Mouse (Mus musculus) liver, postnatal 0 days (tissue): ENCODE data around the gene Necab3. TPM values are rescaled to one million over a fixed set of nuclear protein-coding genes. Genes with fewer than 3 reads are reported as not detected.
A peak's percentile ranks its signal among the peaks of the same experiment; 100 is the strongest.

ENCODE experiments used
- ATAC-seq: fragments of 200-750 bp; cut with Nextera tagmentation; 2 replicates; pipeline ENCODE4 v1.8.0; 2017; ENCODE audit warnings: mild to moderate bottlenecking, moderate library complexity
- DNase-seq: peaks from one replicate; pipeline ENCODE4 v3.0.0-alpha.2; 2016
- H3K27ac ChIP-seq: fragments of 300-500 bp; sonication (generic); 2 replicates; pipeline ENCODE4 v1.5.1; 2014; ENCODE audit warnings: antibody characterized with exemption, moderate library complexity, mild to moderate bottlenecking, low read depth
- H3K27me3 ChIP-seq: fragments of 300-500 bp; sonication (generic); 2 replicates; pipeline ENCODE4 v1.6.1; 2014; ENCODE audit warnings: low read length, control low read depth, mixed read lengths; ENCODE audit not compliant: insufficient read depth
- H3K36me3 ChIP-seq: fragments of 300-500 bp; sonication (generic); replicated peaks from 2 replicates; pipeline ENCODE4 v1.6.1; 2014; ENCODE audit warnings: mild to moderate bottlenecking, control low read depth, low read length, moderate library complexity, mixed read lengths; ENCODE audit not compliant: insufficient read depth
- H3K4me1 ChIP-seq: fragments of 300-500 bp; sonication (generic); 2 replicates; pipeline ENCODE4 v1.6.1; 2014; ENCODE audit warnings: antibody characterized with exemption, mild to moderate bottlenecking, control low read depth; ENCODE audit not compliant: insufficient read depth
- H3K4me2 ChIP-seq: fragments of 300-500 bp; sonication (generic); 2 replicates; pipeline ENCODE4 v1.6.1; 2014; ENCODE audit warnings: low read depth, mild to moderate bottlenecking, low read length, moderate library complexity, mixed read lengths
- H3K4me3 ChIP-seq: fragments of 300-500 bp; sonication (generic); 2 replicates; pipeline ENCODE4 v1.5.1; 2014; ENCODE audit warnings: low read depth, low read length
- H3K9ac ChIP-seq: fragments of 300-500 bp; sonication (generic); replicated peaks from 2 replicates; pipeline ENCODE4 v1.6.1; 2014; ENCODE audit warnings: mild to moderate bottlenecking, moderate library complexity
- H3K9me3 ChIP-seq: fragments of 300-500 bp; sonication (generic); 2 replicates; pipeline ENCODE4 v1.6.1; 2016; ENCODE audit warnings: mild to moderate bottlenecking, control low read depth, low read length, mixed read lengths
- CTCF ChIP-seq: sonication (generic); IDR thresholded peaks from 2 replicates; pipeline ENCODE4 v1.5.1; 2016; ENCODE audit warnings: antibody characterized with exemption, low read depth
- EP300 ChIP-seq: IDR thresholded peaks from 2 replicates; pipeline ENCODE4 v1.6.1; 2016; ENCODE audit warnings: antibody characterized with exemption, low read depth, mild to moderate bottlenecking
- WGBS: fragments of 180-500 bp; shearing (Covaris S2); extraction: QIAGEN DNeasy Blood & Tissue Kit; methylation state at CpG from one replicate; pipeline ENCODE4 v1.1.7; 2014; ENCODE audit not compliant: insufficient replicate concordance; 5-methylcytosine and 5-hydroxymethylcytosine counted together
- polyA plus RNA-seq: library from polyadenylated mRNA; unstranded; fragments of >200 nt; fragmentation: Nextera tagmentation; extraction: Ambion mirVana; gene quantifications from 2 replicates; pipeline ENCODE4 v1.2.1, GENCODE M21; 2015

The Necab3 gene
- polyA plus RNA-seq, 1 experiment from 2014 or later = 0.13 TPM

DNA sequence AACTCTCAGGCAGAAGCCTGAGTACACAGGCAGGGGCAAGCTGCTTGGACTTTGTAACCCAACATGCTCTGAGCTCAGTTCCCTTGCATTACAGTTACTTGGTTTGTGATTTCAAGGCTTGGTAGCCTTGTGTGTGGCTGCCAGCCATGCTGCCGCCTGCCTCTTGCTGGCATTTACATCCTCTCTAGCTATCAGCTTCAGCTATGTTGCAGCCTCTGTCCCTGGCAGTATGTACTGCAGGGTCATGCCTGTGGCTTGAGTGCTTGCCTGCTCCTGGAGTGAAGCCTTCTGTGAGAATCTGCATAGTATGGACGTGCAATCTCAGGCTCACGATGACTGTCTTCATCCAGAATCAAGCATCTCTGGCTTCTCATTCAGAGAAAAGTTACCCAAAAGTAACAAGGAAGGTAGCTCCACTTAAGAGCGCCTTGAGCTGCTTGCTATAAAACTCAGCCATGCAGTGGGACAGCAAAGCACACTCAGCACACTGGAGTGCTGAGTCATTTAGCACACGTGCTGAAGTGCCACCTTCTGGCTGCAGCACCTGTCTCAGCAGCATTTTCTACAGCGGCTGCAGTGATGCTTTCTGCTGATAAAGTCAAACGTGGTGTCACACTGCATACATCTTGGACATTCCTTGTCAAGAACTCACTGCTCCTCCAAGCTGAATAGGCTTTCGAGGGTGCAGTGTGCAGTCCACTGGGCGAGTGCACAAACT, 51.0 kb downstream of the Necab3 start:
- Histone ChIP-seq H3K9ac (no peak overlapping the region), H3K4me1 (peaks cover 4% of the 10 kb centered on the region; the same call in 1 of the 2 replicates), H3K27me3 (no peaks in the 10 kb centered on the region), H3K9me3 (no peaks in the 10 kb centered on the region), H3K4me3 (no peak overlapping the region), H3K4me2 (no peak overlapping the region), H3K36me3 (peaks cover 13% of the 10 kb centered on the region; the same call in 1 of the 2 replicates), H3K27ac (no peak overlapping the region)
- no peak for TF ChIP-seq EP300
- peak; percentile 36 for TF ChIP-seq CTCF
- 59% methylated on average over 9 of the region's 9 CpGs for WGBS
- ATAC-seq (no peak; the same call in 1 of the 2 replicates), DNase-seq (no peak)

DNA sequence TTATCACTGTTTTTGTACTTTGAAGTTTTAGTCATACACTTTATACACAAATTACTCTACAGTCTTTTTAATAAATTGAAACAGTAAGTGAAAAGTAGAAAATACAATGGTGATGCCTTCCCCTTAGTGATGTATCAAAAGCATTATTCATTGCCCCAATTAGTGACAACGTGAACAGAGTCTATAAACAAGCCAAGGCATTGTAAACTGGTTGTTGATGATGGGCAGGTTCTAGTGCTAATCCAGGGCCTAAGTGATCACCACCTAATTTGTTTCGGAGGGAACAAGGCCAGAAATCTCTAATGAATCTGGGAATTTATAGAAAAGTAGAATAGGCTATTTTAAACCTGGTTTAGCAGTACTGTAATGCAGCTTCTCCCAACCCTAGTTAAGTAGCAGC, 51.6 kb downstream of the Necab3 start:
- no peak for ATAC-seq
- 68% methylated on average over 2 of the region's 2 CpGs for WGBS

DNA sequence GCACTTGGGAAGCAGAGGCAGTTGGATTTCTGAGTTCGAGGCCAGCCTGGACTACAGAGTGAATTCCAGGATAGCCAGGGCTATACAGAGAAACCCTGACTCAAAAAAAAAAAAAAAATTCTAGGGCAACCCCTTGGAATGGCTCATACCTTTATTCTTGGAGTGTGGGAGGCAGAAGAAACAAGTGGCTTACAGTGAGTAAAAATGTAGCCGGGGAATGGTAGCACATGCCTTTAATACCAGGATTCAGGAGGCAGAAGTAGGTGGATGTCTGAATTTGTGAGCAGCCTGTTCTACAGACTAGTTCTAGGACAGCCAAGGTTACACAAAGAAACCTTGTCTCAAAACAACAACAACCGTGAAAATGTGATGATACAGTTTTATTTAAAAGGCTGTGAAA, 57.9 kb downstream of the Necab3 start:
- Histone ChIP-seq H3K4me3 (no peak overlapping the region), H3K9ac (no peak overlapping the region), H3K4me2 (no peak overlapping the region), H3K36me3 (peaks cover 4% of the 10 kb centered on the region; the same call in 1 of the 2 replicates), H3K27ac (no peak overlapping the region), H3K4me1 (no peaks in the 10 kb centered on the region), H3K9me3 (no peaks in the 10 kb centered on the region), H3K27me3 (no peaks in the 10 kb centered on the region)
- TF ChIP-seq CTCF (no peak), EP300 (no peak)
- 87% methylated on average over 3 of the region's 3 CpGs for WGBS
- DNase-seq = no peak
- ATAC-seq = no peak

More for the DNA sequence above, 51.6 kb downstream of the Necab3 start:
- no peak for TF ChIP-seq CTCF
- TF ChIP-seq EP300 = no peak
- H3K4me3 ChIP-seq = no peak overlapping the region
- no peaks in the 10 kb centered on the region for H3K9me3 ChIP-seq
- no peak overlapping the region for H3K4me2 ChIP-seq
- H3K9ac ChIP-seq = no peak overlapping the region
- H3K4me1 ChIP-seq = peaks cover 4% of the 10 kb centered on the region; the same call in 1 of the 2 replicates
- H3K36me3 ChIP-seq = peaks cover 10% of the 10 kb centered on the region; the same call in 1 of the 2 replicates
- H3K27ac ChIP-seq = no peak overlapping the region
- no peak for DNase-seq
- H3K27me3 ChIP-seq = no peaks in the 10 kb centered on the region

DNA sequence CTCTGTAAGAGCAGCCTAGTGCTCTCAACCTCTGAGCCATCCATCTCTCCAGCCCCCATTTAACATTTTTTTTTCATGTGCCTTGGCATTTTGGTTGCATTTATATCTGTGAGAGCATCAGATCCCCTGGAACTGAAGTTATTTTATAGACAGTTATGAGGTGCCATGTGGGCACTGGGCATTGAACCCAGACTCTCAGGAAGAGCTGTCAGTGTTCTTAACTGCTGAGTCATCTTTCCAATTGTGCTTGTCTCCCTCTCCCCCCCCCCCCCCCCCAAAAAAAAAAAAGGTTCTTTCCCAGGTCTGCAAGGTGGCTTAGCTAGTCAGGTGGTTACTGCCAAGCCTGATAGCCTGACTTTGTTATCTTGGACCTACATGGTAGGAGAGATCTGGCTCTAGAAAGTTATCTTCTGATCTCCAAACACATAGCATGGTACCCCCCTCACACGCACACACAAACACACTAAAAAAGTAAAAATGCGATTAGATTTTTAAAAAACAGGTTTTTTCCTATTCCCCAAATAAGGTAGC, 58.9 kb downstream of the Necab3 start:
- Histone ChIP-seq H3K27ac (no peak overlapping the region), H3K36me3 (peaks cover 4% of the 10 kb centered on the region; the same call in 1 of the 2 replicates), H3K9ac (no peak overlapping the region), H3K9me3 (no peaks in the 10 kb centered on the region), H3K4me3 (no peak overlapping the region), H3K4me2 (no peak overlapping the region), H3K4me1 (no peaks in the 10 kb centered on the region), H3K27me3 (no peaks in the 10 kb centered on the region)
- TF ChIP-seq EP300 (no peak), CTCF (no peak)
- ATAC-seq (no peak), DNase-seq (no peak)
- 73% methylated on average over 2 of the region's 2 CpGs for WGBS

DNA sequence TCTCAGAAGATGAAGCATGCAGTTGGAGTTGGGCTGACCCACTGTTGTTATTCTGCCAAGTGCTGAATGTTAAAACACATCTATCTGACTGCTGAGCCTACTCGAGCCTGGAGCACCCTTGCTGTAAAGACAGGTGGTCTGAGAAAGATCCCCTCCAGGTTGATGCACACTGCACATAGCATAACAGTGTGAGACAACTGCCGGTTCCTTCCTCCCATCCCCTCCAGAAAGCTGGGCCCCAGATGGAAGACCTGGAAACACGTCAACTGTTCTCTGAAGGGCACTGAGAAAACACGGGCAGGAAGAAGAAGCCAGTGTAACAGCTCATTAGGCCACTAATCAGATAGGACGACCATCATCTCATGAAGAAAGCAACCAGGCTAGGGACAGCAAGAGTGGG, 60.1 kb downstream of the Necab3 start:
- Histone ChIP-seq H3K4me3 (no peak overlapping the region), H3K36me3 (peaks cover 4% of the 10 kb centered on the region; the same call in 1 of the 2 replicates), H3K4me2 (no peak overlapping the region), H3K27me3 (no peaks in the 10 kb centered on the region), H3K4me1 (no peaks in the 10 kb centered on the region), H3K9ac (no peak overlapping the region), H3K9me3 (no peaks in the 10 kb centered on the region), H3K27ac (no peak overlapping the region)
- DNase-seq = no peak
- no peak for TF ChIP-seq CTCF
- TF ChIP-seq EP300 = no peak
- ATAC-seq = no peak
- WGBS = 57% methylated on average over 5 of the region's 5 CpGs

DNA sequence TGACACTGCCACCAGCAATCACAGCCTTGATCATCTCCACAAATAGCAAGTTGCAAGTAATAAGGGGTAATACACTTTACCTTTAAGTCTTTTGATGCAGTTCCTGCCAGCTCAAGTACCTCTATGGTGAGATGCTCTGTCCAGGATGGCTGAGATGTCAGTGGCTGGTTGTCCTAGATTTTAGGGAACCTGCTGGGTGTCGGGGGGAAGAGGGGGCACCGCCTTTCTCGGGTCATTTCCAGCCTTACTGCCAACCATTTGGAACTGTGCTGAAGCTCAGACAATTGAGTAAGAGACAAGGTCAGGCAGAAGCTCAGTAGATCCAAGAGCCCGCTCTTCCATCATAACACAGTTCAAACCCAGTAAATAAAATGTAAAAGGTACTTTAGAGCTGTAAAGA, 63.7 kb downstream of the Necab3 start:
- Histone ChIP-seq H3K9me3 (no peaks in the 10 kb centered on the region), H3K27ac (no peak overlapping the region), H3K4me2 (no peak overlapping the region), H3K27me3 (no peaks in the 10 kb centered on the region), H3K4me1 (no peaks in the 10 kb centered on the region), H3K4me3 (no peak overlapping the region), H3K9ac (no peak overlapping the region), H3K36me3 (no peaks in the 10 kb centered on the region)
- WGBS = 77% methylated on average over 4 of the region's 4 CpGs
- TF ChIP-seq CTCF (no peak), EP300 (no peak)
- DNase-seq = no peak
- no peak for ATAC-seq

Other genes starting within 250 kb of the Necab3 start
- 5.1 and 23.7 TPM in 2 replicates for gene Cdk5rap1, start 185.9 kb downstream of the Necab3 start, polyA plus RNA-seq
- 4.7 and 6.0 TPM in 2 replicates for gene Snta1, start 150.8 kb downstream of the Necab3 start, polyA plus RNA-seq
- gene Cbfa2t2, start 122.4 kb downstream of the Necab3 start, polyA plus RNA-seq = 3.9 and 6.0 TPM in 2 replicates
- gene 1700003F12Rik, start 11.8 kb downstream of the Necab3 start, polyA plus RNA-seq = 3.1 and 3.8 TPM in 2 replicates
- gene Actl10, start 7.1 kb downstream of the Necab3 start, polyA plus RNA-seq = 0.07 TPM in 1 of 2 replicates, not detected in the other
- gene E2f1, start 11.0 kb upstream of the Necab3 start, polyA plus RNA-seq = 7.3 and 7.4 TPM in 2 replicates
- gene Pxmp4, start 44.8 kb upstream of the Necab3 start, polyA plus RNA-seq = 64.2 and 68.5 TPM in 2 replicates
- 0.75 and 0.85 TPM in 2 replicates for gene Zfp341, start 54.4 kb upstream of the Necab3 start, polyA plus RNA-seq
- 0.40 and 0.45 TPM in 2 replicates for gene 4930519P11Rik, start 54.5 kb upstream of the Necab3 start, polyA plus RNA-seq
- 11.9 and 13.1 TPM in 2 replicates for gene Chmp4b, start 92.8 kb upstream of the Necab3 start, polyA plus RNA-seq
- gene Gm14214, start 211.1 kb upstream of the Necab3 start, polyA plus RNA-seq = not detected in 2 replicates
- 10.0 and 12.1 TPM in 2 replicates for gene Raly, start 232.2 kb upstream of the Necab3 start, polyA plus RNA-seq
- gene a, start 232.5 kb upstream of the Necab3 start, polyA plus RNA-seq = 0.31 TPM in 1 of 2 replicates, not detected in the other